ENCODE assay signal across 9 mouse cellular contexts in the genomic region with DNA sequence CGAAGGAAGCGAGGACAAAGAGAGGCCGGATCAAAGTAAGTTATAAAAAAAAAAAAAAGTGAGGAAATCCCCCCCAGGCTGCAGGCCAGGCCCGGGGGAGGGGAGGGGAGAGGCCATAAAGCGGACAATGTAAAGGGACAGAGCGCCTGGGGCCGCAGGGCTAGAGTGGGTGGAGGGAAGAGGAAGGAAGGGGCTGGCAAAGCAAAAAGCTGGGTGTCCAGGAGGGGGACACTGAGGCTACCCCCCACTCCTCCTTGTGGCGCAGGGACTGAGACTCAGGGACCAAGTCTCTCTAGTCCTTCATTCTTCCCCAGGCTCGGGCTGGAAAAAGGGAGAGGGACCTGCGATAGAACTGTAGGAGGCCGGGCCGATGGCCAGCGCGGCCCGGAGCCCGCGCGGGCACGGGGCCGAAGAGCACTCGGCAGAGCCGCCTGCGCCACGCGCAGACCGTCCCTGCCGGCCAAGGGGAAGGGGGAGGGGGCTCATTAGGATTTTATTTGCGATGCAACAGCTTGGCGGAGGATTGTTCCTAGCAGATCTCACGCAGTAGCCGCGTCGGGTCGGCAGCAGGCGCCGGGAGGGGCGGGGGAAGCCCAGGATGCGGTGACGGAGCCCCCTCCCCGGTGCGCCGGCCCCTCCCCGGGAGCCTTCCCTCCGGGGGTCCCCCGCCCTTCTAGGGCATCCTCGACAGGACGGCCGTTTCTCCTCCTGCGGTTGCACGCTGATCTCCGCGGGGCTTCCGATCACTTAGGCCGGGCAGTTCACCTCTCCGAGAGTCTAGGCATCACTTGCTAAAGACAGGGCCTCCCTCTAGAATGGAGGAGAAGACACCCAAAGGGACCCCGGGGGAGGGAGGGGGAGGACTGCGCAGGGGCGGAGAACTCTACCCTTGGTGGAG. TPM values are rescaled to one million over a fixed set of nuclear protein-coding genes. Genes with fewer than 3 reads are reported as not detected.
DNase-seq lines count a peak whose midpoint lies in the region; ATAC-seq and TF ChIP-seq lines count a peak whose summit lies in the region.
"Had no signal": no experiment of that assay in that cellular context is flagged by ENCODE, and none has a peak within 500 bp of the region (broad histone marks: within the 10 kb centered on the region; RNA-seq: fewer than 3 reads in every experiment).

No protein-coding gene starts in this region.

- H3K9me3 ChIP-seq in lung, embryonic 14.5 days (ENCODE audit: low read depth, low read length), result no peaks in the 10 kb centered on the region
- no peaks in the 10 kb centered on the region for H3K9me3 ChIP-seq in intestine, embryonic 16.5 days (ENCODE audit: control insufficient read depth, low read length)
- no peaks in the 10 kb centered on the region for H3K9me3 ChIP-seq in neural tube, embryonic 12.5 days

- H3K9ac ChIP-seq in lung, embryonic 14.5 days, result peak overlapping the region; percentile 20; the same call in 1 of the 2 replicates
- peak overlapping the region; percentile 38 for H3K9ac ChIP-seq in intestine, embryonic 16.5 days (ENCODE audit: low read depth, low read length)
- H3K9ac ChIP-seq in neural tube, embryonic 12.5 days, result peak overlapping the region; percentile 100

- H3K4me2 ChIP-seq in lung, embryonic 14.5 days, result peak overlapping the region; percentile 57
- peak overlapping the region; percentile 56 for H3K4me2 ChIP-seq in intestine, embryonic 16.5 days (ENCODE audit: low read depth, low read length)
- H3K4me2 ChIP-seq in neural tube, embryonic 12.5 days (replicated peaks), result peak overlapping the region; percentile 100

- under 1% methylated on average over 57 of the region's 58 CpGs for WGBS in lung, embryonic 14.5 days
- 1% methylated on average over 56 of the region's 58 CpGs for WGBS in intestine, embryonic 16.5 days
- under 1% methylated on average over 58 of the region's 58 CpGs for WGBS in neural tube, embryonic 12.5 days

- H3K4me1 ChIP-seq in lung, embryonic 14.5 days (ENCODE audit: insufficient read depth), result no peaks in the 10 kb centered on the region
- H3K4me1 ChIP-seq in brown adipose tissue, adult 24 weeks (ENCODE audit: control insufficient read depth, insufficient read depth, insufficient read length, low read length), result no peaks in the 10 kb centered on the region
- peaks cover 16% of the 10 kb centered on the region for H3K4me1 ChIP-seq in intestine, embryonic 16.5 days (ENCODE audit: control insufficient read depth, insufficient read depth, low read length)
- peaks cover 69% of the 10 kb centered on the region for H3K4me1 ChIP-seq in neural tube, embryonic 12.5 days

- DNase-seq in lung, embryonic 14.5 days, result no peak
- no peak for DNase-seq in lung, postnatal 4 days
- no peak for DNase-seq in ovary, postnatal 36 days (ENCODE audit: low spot score)
- DNase-seq in cerebellum, postnatal 25 days, result no peak
- DNase-seq: right cerebral cortex, postnatal 4 days had no signal

- peak; percentile 46; the same call in 1 of the 2 replicates for ATAC-seq in lung, embryonic 14.5 days (ENCODE audit: insufficient read depth)
- peak; percentile 48; the same call in 1 of the 2 replicates for ATAC-seq in intestine, embryonic 16.5 days
- peak; percentile 15 for ATAC-seq in neural tube, embryonic 12.5 days (ENCODE audit: low FRiP score, low read depth)

- H3K27me3 ChIP-seq in lung, embryonic 14.5 days (ENCODE audit: insufficient read depth, low read length), result peaks cover 99% of the 10 kb centered on the region
- H3K27me3 ChIP-seq in intestine, embryonic 16.5 days (replicated peaks; ENCODE audit: control insufficient read depth, insufficient read depth, low read length), result peaks cover 93% of the 10 kb centered on the region
- peaks cover 11% of the 10 kb centered on the region for H3K27me3 ChIP-seq in neural tube, embryonic 12.5 days (replicated peaks)

- H3K4me3 ChIP-seq in lung, embryonic 14.5 days (ENCODE audit: low read depth, low read length), result peak overlapping the region; percentile 35
- H3K4me3 ChIP-seq in brown adipose tissue, adult 24 weeks (ENCODE audit: insufficient read depth, low read depth, low read length), result peak overlapping the region; percentile 54
- H3K4me3 ChIP-seq in intestine, embryonic 16.5 days (ENCODE audit: low read length), result peak overlapping the region; percentile 42
- peak overlapping the region; percentile 95 for H3K4me3 ChIP-seq in neural tube, embryonic 12.5 days

- no peak for TF ChIP-seq CTCF in lung, embryonic 14.5 days (IDR thresholded peaks at IDR 0.05; ENCODE audit: low read depth)

- H3K36me3 ChIP-seq in lung, embryonic 14.5 days (ENCODE audit: insufficient read depth), result no peaks in the 10 kb centered on the region
- H3K36me3 ChIP-seq in intestine, embryonic 16.5 days (ENCODE audit: control insufficient read depth, insufficient read depth, low read length), result no peaks in the 10 kb centered on the region
- H3K36me3 ChIP-seq in neural tube, embryonic 12.5 days, result no peaks in the 10 kb centered on the region

- no peak overlapping the region for H3K27ac ChIP-seq in lung, embryonic 14.5 days (ENCODE audit: low read depth)
- H3K27ac ChIP-seq in brown adipose tissue, adult 24 weeks (replicated peaks; ENCODE audit: low read depth, low read length), result no peak overlapping the region
- H3K27ac ChIP-seq in intestine, embryonic 16.5 days (ENCODE audit: low read length), result no peak overlapping the region; the same call in 1 of the 2 replicates
- H3K27ac ChIP-seq in neural tube, embryonic 12.5 days, result peak overlapping the region; percentile 100

RNA-seq across cellular contexts. Expression of gene Hoxb9, which starts 1.0 kb away (rescaled TPM):
- polyA plus RNA-seq in lung, embryonic 14.5 days (2014; fragmentation: Nextera tagmentation; extraction: Ambion mirVana), result 0.08 and 0.22 TPM in 2 replicates
- polyA plus RNA-seq in brown adipose tissue, adult 24 weeks (2012; ENCODE audit: insufficient read depth, insufficient read length, missing spikeins), result not detected in 2 replicates
- 0.99 and 1.2 TPM in 2 replicates for polyA plus RNA-seq in intestine, embryonic 16.5 days (2015; fragmentation: Nextera tagmentation; extraction: Ambion mirVana)
- 76.1 and 90.5 TPM in 2 replicates for polyA plus RNA-seq in neural tube, embryonic 12.5 days (2016; fragmentation: Nextera tagmentation; extraction: Ambion mirVana)
- polyA plus RNA-seq: liver, embryonic 16.5 days had no signal

RNA-seq across cellular contexts. Expression of gene Hoxb8, which starts 9.4 kb away (rescaled TPM):
- 0.99 and 1.4 TPM in 2 replicates for polyA plus RNA-seq in lung, embryonic 14.5 days (2014; fragmentation: Nextera tagmentation; extraction: Ambion mirVana)
- 0.58 and 1.9 TPM in 2 replicates for polyA plus RNA-seq in brown adipose tissue, adult 24 weeks (2012; ENCODE audit: insufficient read depth, insufficient read length, missing spikeins)
- 0.71 and 0.97 TPM in 2 replicates for polyA plus RNA-seq in intestine, embryonic 16.5 days (2015; fragmentation: Nextera tagmentation; extraction: Ambion mirVana)
- 35.7 and 53.3 TPM in 2 replicates for polyA plus RNA-seq in neural tube, embryonic 12.5 days (2016; fragmentation: Nextera tagmentation; extraction: Ambion mirVana)
- polyA plus RNA-seq: liver, embryonic 16.5 days had no signal

RNA-seq across cellular contexts. Expression of gene Hoxb7, which starts 14.2 kb away (rescaled TPM):
- 2.1 and 3.5 TPM in 2 replicates for polyA plus RNA-seq in lung, embryonic 14.5 days (2014; fragmentation: Nextera tagmentation; extraction: Ambion mirVana)
- polyA plus RNA-seq in brown adipose tissue, adult 24 weeks (2012; ENCODE audit: insufficient read depth, insufficient read length, missing spikeins), result 2.1 and 2.6 TPM in 2 replicates
- polyA plus RNA-seq in intestine, embryonic 16.5 days (2015; fragmentation: Nextera tagmentation; extraction: Ambion mirVana), result 10.0 and 11.3 TPM in 2 replicates
- polyA plus RNA-seq in neural tube, embryonic 12.5 days (2016; fragmentation: Nextera tagmentation; extraction: Ambion mirVana), result 97.1 and 101 TPM in 2 replicates

RNA-seq across cellular contexts. Expression of gene Hoxb6, which starts 20.0 kb away (rescaled TPM):
- 19.7 and 24.4 TPM in 2 replicates for polyA plus RNA-seq in lung, embryonic 14.5 days (2014; fragmentation: Nextera tagmentation; extraction: Ambion mirVana)
- polyA plus RNA-seq in brown adipose tissue, adult 24 weeks (2012; ENCODE audit: insufficient read depth, insufficient read length, missing spikeins), result 0.91 and 1.9 TPM in 2 replicates
- polyA plus RNA-seq in intestine, embryonic 16.5 days (2015; fragmentation: Nextera tagmentation; extraction: Ambion mirVana), result 11.1 and 11.3 TPM in 2 replicates
- 145 and 151 TPM in 2 replicates for polyA plus RNA-seq in neural tube, embryonic 12.5 days (2016; fragmentation: Nextera tagmentation; extraction: Ambion mirVana)

RNA-seq across cellular contexts. Expression of gene Hoxb5, which starts 30.9 kb away (rescaled TPM):
- 65.9 and 76.1 TPM in 2 replicates for polyA plus RNA-seq in lung, embryonic 14.5 days (2014; fragmentation: Nextera tagmentation; extraction: Ambion mirVana)
- polyA plus RNA-seq in brown adipose tissue, adult 24 weeks (2012; ENCODE audit: insufficient read depth, insufficient read length, missing spikeins), result 1.1 and 1.2 TPM in 2 replicates
- polyA plus RNA-seq in intestine, embryonic 16.5 days (2015; fragmentation: Nextera tagmentation; extraction: Ambion mirVana), result 26.4 and 28.7 TPM in 2 replicates
- polyA plus RNA-seq in neural tube, embryonic 12.5 days (2016; fragmentation: Nextera tagmentation; extraction: Ambion mirVana), result 79.2 and 94.7 TPM in 2 replicates

Comparison
In these comparisons a context has a peak if more than half of its experiments do, and no peak if none do; other contexts are left out.
1. H3K4me3 ChIP-seq: peak in every context shown above with its lines; median percentile 95 in neural tube, embryonic 12.5 days; 54 in brown adipose tissue, adult 24 weeks; 42 in intestine, embryonic 16.5 days; 35 in lung, embryonic 14.5 days.
2. H3K9ac ChIP-seq: peak in every context shown above with its lines; median percentile 100 in neural tube, embryonic 12.5 days; 38 in intestine, embryonic 16.5 days; 20 in lung, embryonic 14.5 days.
3. RNA of gene Hoxb9, which starts 1.0 kb away (polyA plus RNA-seq): 76.1 to 90.5 TPM in neural tube, embryonic 12.5 days; 0.99 to 1.2 TPM in intestine, embryonic 16.5 days, 0.08 to 0.22 TPM in lung, embryonic 14.5 days and not detected in brown adipose tissue, adult 24 weeks; every median in the first group is over 10 times any median in the second.
4. RNA of gene Hoxb8, which starts 9.4 kb away (polyA plus RNA-seq): 35.7 to 53.3 TPM in neural tube, embryonic 12.5 days; 0.58 to 1.9 TPM in brown adipose tissue, adult 24 weeks, 0.99 to 1.4 TPM in lung, embryonic 14.5 days and 0.71 to 0.97 TPM in intestine, embryonic 16.5 days; every median in the first group is over 10 times any median in the second.
5. Peak in every context shown above with its lines, with median percentiles within 50 percentile points of each other: ATAC-seq and H3K4me2 ChIP-seq.